Mouse (Mus musculus) cerebellum, adult 18-20 months (tissue): Measurements from ENCODE around the gene Daam1.
A peak's percentile ranks its signal among the peaks of the same experiment; 100 is the strongest.

ENCODE experiments used
- DNase-seq, 2 experiments: peaks; one replicate each; pipeline ENCODE4 v3.0.0; 2021

The Daam1 gene

DNA sequence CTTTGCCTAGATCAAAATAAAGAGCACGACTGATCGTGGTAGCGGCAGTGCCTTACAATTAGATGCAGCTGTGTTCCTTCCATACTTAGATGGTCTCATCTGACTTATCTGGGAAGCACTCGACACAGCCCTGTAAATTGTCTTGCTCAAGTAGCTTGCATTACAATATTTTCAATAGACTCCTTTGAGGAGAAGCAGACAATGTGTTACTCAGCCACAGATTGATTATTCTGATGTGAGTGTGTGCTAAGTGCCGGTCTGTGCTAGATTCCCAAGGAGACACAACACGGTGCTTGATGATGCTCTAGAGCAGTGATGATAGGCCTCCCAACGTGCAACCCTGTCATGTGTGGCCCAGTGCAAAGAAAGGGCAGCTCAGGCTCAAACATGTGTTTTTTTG, 70.3 kb downstream of the Daam1 start:
- no peak for DNase-seq

DNA sequence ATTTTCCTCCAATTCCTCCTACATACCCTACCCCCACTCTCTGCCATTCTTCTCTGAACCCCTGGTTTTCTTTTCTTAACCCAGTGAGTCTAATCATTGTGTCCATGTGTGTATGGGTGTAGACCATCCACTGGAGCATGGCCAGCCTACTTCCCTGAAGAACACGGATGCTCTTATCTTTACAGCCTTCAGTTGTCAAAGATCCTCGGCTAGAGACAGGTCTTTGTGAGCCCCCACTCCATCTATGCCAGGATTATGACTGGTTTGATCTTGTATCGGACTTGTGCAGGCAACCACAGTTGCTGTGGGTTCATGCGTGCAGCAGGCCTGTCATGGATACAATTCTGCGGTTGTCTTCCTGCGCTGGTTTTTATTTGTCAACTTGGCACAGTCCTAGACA, 71.0 kb downstream of the Daam1 start:
- DNase-seq = no peak

DNA sequence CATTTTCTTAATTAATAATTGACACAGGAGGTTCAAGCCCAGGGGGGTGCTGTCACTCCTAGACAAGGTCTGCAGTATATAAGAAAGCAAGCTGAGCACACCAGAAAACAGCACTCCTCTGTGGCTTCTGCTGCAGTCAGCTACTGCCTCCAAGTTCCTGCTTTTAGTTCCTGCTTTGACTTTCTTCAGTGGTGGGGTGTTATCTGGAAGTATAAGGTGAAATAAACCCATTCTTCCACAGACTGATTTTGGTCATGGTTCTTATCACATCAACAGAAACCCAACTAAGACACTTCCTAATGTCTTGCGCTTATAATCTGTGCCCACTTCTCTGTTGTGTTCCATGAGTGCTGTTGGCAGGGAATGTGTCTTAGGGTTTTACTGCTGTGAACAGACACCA, 71.4 kb downstream of the Daam1 start:
- DNase-seq = no peak

DNA sequence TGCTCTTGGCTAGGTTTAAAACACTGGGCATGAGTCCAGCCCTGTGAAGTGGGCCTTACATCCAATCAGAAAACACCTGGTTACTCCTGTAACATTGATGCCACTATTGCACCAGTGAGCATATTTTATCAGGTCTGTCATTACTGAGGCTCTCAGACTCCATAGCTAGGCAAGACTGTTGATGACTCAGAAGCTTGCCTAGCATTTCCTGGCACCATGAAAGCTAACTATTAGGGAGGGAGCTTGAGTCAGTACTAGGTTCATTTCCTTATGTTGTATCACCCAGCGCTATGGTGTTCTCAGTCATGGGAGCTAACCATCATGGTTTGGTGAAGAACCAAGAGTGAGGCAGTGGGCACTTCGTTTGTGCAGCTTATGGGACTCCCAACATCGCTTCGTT, 72.3 kb downstream of the Daam1 start:
- DNase-seq = no peak

DNA sequence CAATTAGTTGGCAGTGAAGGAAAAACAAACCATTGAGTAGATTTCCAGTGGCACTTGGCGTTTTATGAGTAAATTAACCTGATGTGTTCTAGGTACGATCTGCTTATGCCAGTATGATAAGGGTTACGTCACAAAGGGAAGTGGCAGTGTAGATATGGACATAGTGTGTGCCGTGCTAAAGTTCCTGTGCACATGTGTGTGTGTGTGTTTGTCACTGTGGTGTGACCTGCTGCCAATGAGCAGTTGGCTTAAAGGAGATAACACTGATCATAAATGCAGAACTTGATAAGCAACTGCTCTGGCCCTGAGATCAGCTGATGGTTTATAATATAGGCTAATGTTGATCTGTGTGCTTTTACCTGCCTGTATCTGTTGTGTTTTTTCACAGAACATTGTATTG, 73.4 kb downstream of the Daam1 start:
- DNase-seq = no peak

DNA sequence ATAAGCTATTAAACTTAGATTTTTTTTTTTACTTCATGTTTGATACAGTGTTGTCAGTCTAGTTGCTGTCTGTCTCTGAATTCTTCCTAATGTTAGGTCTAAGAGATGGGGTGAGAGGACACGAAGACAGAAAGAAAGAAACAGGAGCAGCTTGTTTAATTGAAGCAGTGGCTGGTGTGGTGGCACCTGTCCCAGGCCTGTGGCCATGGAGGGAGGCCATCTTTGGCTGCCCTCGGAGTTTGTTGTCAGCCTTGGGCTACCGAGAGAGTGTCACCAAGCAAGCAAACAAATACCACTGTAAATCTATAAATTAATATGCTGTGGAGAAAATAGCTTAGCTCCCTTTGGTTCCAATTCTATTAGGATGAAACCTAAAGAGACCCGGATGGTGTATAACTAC, 74.0 kb downstream of the Daam1 start:
- peak; percentile 49 for DNase-seq

DNA sequence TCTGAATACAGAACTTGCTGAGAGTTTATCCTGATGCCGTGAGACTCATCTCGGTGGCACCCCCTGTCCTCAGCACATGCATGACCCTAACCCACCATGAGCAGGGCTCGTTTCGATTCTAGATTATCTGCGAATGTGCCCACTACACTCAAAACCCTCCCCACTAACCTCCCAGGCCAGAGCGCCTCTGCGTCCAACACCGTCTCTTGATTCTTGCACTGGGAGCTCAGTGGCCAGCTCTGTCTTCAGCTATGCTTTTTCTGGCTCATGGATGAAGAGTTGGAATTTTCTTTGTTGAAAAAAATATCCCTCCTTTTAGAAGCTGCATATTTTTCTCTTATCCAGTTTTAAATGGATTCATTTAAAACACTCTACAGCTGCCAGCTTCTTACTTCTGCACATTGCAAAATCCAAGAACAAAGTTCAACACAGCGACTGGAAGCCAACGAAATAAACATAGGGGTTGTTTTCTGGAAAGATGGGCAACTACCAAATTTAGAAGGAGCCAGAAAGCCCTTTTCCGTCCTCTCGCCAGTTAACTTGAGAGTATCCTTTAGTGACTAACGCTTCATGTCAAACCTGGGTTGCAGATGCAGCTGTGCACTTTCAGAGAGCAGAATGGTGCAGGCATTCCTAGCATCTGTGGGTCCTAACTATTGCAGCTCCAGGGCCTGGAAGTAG, 74.9 kb downstream of the Daam1 start:
- DNase-seq = no peak

DNA sequence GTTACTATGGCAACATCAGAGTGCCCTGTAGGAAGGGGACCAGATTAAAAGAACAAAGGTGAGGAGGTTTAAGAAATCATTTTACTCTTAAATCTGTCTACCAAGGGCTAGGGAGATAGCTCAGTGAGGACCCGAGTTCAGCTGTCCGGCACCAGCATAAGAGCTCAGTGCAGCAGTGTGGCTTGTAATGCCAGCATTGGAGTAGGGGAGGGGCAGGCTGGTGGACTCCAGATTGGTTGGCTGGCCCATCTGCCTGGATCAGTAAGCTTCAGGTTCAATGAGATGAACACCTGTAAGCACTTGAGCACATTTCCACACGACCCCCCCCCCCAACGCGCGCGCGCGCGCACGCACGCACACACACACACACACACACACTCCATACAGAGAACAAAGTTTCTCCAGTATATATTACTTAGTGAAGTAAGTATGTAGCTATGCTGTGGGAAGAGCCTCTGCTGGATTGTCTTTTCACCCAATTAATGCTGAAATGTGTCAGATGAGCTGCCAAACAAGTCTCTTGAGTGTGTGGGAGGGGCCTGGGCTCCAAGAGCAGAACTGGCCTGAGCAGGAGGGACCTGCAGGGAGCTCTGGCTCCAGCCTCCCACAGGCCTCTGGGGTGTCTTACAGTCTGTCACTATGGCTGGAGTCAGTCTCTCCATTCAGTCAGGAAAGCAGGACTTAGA, 75.8 kb downstream of the Daam1 start:
- peak; percentile 35 to 61 for DNase-seq

DNA sequence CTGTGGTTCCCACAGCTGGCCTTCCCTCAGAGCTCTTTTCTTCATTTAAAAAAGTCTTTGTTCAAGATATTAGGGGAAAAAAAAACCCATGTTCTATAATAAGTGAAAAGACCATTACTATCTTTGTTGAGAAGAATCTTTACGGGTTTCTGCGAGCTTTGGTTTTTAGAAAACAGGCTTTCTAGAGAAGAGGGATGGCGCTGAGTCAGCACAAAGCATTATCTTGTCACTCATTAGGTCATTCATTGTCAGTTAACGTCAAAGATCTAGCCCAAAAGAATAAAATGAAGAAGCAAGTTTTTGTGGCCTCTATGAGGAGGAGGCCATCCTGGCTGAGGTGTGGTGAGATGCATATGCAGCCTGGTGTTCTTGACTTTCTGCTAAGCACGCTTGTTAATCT, 78.1 kb downstream of the Daam1 start:
- no peak for DNase-seq

DNA sequence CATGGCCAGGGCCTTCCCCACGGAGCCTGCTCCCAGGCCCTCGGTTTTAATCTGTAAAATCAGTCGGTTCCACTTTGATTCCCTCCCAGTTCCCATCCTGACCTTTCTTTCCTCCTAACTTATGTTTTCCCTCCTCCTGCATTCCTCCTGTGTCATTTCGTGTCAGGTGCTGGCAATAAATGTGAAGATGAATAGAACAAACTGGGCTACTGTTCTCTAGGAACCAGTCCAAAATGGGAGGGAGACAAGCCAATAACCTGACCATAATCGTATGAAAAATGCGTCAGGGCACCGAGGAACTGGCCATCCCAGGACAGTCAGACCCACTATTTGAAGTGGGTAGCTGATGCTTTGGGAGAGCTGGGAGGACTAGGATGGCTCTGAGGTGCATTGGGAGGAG, 79.4 kb downstream of the Daam1 start:
- peak; percentile 28 to 36 for DNase-seq

DNA sequence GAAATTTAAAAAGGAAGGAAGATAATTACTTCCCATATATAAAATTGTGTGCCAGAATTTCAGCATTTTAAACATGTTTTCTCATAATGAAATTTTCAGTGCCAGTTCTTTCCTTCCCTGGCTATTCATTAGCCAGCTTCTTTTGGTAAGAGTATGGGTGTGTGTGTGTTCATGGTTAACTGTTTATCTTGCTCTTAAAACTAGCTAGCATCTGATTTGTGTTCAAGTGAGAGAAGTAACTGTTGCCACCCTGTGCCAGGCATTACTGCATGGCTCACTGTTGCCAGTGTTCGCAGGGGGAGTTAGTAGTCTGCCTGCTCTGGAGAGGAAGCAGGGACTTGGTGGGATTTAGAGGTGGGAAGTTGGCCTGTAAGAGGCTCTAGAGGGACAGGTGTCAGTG, 81.4 kb downstream of the Daam1 start:
- DNase-seq = no peak

DNA sequence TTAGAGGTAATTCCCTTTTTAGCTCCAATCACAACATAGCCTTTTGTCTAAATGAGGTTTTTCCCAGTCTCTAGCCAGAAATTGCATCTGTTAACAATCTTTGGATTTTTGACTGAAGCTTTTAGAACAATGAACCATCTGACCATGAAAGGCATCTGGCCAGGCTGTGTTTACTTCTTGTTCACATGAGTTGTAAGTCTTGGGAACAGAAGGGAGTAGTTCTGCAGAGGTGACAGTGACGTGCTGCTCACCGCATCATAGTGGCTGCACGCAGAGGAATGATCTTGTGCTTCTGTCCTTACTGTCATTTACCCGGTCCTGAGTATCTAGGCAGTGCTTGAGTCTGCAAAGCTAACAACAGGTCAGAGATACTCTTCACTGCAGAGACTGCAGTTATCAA, 88.3 kb downstream of the Daam1 start:
- no peak for DNase-seq

DNA sequence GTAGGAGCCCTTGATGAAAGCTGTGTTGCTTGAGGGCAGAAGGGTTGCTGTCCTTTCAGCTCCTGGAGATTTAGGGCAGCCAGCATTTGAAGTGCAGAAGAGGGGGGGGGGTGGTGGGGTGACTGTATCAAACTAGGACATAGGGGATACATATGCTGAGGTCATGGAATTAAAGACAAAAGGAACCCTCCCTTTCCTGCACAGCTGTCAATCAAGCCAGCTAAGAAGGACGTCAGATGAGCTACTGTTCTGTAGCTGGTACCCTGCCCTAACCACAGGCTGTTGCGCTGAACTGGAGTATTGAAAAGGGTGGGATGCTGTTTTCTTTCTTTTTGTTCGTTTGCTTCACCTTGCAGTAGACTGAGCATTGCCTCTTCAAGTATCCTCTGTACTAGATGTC, 89.1 kb downstream of the Daam1 start:
- DNase-seq = no peak

DNA sequence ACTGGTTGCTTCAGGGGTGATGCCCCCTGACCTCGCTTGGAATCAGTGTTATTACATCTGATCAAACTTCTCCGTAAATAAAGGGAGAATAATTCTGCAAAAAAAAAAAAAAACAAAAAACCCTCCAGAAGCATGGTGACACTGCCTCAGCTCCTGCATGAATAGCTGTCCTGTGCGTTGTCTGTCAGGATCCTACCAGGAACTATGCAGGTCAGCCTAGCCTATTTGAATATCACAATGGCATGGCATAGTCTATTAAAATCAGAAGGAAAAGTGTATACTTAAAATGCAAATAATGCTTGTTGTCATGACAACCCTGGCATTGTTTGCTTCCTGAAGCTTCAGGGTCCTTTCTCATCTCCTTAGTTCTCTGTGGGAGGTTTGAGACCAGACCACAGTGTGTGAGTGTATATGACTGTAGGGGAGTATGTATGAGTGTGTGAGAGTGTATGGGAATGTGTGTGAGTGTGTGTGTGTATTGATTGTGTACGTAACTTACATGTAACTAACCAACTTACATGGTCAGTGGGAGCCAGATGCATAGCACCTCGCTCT, 92.0 kb downstream of the Daam1 start:
- DNase-seq = no peak

DNA sequence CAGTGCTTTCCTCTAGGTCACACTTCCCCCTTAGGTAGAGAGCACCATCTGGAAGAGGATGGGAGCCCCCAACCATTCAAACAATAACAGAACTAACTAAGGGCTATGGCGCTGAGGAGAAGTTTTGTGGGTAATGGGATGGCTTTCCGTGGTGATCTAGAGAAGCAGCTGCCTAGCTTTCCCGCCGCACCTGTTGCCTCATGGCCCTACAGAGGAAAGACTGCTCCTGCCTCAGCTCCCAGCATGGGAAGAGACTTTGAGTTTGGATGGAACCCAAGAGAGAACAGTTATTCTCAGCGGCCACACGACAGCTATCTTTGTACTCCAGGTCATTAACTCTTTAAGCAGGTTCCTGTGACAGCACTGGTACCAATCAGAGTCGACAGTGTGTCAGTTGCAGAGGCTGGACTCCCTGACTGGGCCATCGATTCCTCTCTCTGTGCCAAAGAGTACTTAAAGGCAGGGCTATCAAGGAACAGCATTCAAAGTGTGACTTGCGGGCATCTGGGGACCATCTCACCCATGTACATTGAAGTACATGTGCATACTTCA, 94.2 kb downstream of the Daam1 start:
- no peak for DNase-seq

DNA sequence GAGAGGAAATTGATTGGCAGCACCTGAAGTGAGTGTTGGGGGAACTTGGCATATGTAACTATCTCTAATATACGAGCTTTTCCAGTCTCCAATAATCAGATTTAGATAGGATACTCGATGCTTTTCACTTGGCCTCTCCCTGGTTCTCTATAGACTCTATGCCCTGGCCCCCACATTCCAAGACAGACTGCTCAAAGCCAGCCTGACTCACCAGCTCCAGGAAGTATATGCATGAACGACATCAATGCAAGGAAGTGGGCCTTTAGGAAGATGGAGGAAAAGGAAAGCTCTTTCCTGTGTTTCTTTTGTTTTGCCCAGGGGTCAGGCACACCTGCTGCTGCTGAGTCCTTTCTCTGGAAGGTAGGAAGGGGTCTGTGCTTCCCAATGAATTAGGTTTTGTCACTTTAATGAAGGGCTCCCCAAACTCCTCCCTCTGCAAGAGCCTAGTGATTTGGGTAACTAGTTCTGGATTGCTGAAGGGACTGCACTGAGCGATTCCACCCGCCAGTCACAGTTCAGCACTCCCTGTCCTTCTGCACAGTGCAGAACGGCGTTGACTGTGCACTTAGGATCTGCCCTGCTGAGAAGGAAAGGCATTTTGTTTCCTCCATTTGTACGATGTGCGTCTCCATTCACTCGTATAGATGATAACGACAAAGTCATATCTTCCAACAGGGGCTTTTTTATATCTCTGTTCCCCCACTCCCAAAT, 95.3 kb downstream of the Daam1 start:
- no peak for DNase-seq

DNA sequence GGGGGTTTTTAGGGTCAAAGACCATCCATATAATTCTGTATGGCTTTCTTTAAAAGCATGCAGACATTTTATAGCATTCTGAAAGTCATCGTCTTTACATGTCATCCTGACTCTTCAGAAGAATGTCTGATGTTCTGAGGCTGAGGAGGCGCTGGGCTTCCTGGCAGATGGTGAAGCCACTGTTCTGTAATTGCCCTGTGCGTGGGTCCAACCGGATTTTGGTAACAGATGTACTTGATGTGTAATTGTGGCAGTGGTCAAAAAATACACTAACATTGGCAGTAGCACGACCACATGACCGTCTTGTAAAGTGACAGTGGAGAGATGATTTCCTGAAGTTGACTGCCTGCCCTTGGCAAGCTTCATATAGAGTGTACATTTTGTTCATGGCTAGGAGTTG, 97.2 kb downstream of the Daam1 start:
- no peak for DNase-seq

DNA sequence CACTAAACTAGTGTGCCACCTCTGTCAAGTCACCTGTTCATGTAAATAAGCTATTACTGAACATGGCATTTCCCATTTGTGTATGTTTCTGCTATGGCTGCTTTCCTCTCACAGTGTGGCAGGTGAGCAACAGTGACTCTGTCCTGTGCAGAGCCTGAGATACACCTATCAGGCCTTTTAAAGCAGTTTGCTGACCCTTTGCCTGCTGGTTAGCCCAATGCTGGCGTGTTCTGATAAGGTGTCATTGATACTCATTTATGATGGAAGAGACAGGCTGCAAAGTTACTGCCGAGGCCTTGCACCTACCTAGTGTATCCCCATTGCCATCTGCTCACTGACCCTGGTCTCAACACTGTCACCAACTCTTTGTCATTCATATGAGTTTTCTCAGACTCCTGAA, 99.0 kb downstream of the Daam1 start:
- DNase-seq = no peak

DNA sequence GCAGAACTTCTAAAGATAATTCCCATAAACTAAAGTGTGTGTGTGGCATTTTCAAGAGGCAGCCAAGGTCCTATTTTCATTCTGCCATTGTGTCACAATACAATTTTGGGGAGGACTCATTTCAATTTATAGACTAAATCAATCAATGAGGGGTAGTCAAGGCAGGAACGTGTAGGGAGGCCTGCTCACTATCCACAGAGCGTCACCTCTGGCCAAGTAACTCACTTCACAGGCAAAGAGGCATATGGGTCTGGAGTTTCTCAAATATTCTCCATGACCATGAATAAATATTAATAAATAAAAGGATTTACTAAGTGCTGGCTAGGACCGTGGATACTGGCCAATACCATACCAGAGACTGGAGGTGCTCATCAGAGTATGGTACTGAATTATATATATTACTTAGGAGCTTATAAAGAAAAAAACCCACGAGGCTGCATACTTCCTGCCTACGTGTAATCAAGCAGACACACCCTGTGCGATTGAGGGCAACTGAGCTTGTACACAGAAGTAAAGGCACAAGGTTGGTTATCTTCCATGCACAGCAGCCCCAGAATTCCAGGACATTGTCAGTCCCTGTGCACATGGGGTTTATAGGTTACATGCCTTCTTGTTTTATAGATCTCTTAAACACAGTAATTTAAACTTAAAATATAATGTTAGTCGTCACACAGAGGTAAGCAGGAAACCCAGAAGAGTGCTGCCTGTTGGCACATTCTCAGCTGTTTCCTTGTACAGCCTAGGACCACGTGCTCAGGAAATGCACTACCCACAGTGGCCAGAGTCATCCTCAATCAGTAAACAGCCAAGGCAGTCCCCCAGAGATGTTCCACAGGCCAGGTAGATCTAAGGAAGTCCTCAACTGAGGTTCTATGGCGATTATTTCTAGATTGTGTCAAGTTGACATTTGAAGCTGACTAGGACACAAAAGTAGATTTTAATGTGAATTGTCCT, 101.8 kb downstream of the Daam1 start:
- DNase-seq = no peak

DNA sequence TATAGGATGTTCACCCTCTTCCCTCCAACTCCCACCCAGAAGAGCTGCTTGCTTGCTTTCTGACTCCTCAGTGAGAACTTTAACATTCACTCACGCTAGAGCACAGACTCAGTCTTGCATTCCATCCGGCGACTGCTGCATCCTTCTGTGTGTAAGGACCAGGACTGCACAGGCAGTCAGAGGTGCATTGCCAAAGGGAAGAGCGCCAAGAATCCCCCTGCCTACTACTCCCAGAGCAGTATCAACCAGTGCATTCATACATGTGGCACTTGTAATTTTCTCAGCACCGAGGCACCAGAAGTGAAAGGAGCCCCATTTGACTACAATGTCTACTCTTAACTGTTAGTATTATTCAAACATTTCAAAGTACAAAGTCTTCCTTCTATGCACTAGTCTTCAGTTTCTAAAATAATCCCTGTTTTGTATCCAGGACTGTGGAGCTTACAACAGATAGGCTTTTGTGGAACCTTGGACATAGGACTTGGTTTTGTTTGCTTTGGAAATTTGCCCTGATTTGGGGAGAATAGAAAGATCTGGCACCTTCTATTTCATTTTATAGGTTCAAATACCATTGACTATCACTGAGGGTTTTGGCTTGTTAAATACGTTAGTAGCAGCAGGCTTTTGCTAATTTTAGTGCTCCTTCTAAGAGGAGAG, 103.2 kb downstream of the Daam1 start:
- DNase-seq = no peak

DNA sequence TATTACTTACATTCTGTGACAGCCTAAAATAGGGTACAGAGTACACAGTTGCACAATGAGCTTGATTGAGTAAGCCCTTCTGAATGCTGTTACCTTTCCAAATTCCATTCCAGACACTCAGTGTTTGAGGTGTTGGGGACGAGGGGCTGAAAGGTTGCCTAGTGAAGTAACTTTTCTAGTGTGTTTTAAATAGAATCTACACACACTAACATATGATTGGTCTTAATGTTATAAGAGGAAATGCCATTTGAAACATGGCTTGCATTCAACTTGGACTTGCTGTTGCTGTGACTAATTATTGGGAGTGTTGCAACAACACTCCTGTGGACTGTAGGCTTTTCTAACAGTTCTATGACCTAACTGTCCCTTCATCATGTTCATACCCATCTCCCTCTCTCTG, 105.8 kb downstream of the Daam1 start:
- no peak for DNase-seq

DNA sequence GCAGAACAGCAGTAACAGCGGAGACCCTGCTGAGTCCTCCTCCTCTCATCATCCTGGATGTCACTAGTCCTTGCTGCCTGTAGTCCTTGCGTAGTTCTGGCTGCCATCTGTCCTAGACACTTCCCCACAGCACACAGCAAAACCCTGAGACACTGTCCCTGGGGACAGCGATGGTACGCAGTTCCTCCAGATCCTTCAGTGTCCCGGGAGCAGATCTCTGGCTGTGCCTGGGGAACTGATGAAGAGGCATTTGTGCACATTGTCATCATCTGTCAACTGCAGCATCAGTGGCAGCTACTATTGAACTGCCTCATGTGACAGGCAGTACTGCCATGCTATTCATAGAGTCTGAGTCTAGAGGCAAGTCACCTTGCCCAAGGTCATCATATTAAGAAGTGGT, 107.6 kb downstream of the Daam1 start:
- peak in 1 of 2 experiments; percentile 14 for DNase-seq
